Mouse (Mus musculus) heart, adult 2 months (tissue): ENCODE measurements around the gene Sipa1l1. TPM values are rescaled to one million over a fixed set of nuclear protein-coding genes. Genes with fewer than 3 reads are reported as not detected.
A peak's percentile ranks its signal among the peaks of the same experiment; 100 is the strongest.

Source experiments
- DNase-seq, 2 experiments: peaks; one replicate each; pipeline ENCODE4 v3.0.0; 2021
- H3K27ac ChIP-seq: fragments of 200-600 bp; 2 replicates; pipeline ENCODE4 v1.8.1; 2022
- H3K27me3 ChIP-seq: fragments of 200-500 bp; 2 replicates; pipeline ENCODE4 v1.6.1; 2012; ENCODE audit warnings: mild to moderate bottlenecking, low read length, inconsistent platforms, mixed read lengths; ENCODE audit not compliant: control insufficient read depth, insufficient read depth
- H3K36me3 ChIP-seq: fragments of 200-500 bp; 2 replicates; pipeline ENCODE4 v1.6.1; 2012; ENCODE audit warnings: low read length, inconsistent platforms; ENCODE audit not compliant: control insufficient read depth, insufficient read depth
- H3K4me1 ChIP-seq: fragments of 200-500 bp; 2 replicates; pipeline ENCODE4 v1.6.1; 2011; ENCODE audit warnings: low read length; ENCODE audit not compliant: control insufficient read depth, insufficient read depth
- H3K4me3 ChIP-seq: fragments of 200-600 bp; 2 replicates; pipeline ENCODE4 v1.8.1; 2022
- H3K79me2 ChIP-seq: fragments of 200-500 bp; replicated peaks from 2 replicates; pipeline ENCODE4 v1.6.1; 2012; ENCODE audit warnings: mild to moderate bottlenecking, inconsistent platforms, low read length, moderate library complexity, mixed read lengths; ENCODE audit not compliant: control insufficient read depth, insufficient read depth
- H3K9ac ChIP-seq: fragments of 200-500 bp; 2 replicates; pipeline ENCODE4 v1.6.1; 2012; ENCODE audit warnings: low read depth, mild to moderate bottlenecking, control low read depth, inconsistent platforms, low read length, mixed read lengths
- CTCF ChIP-seq: fragments of 200-600 bp; IDR thresholded peaks from 2 replicates; pipeline ENCODE4 v1.8.1; 2022; ENCODE audit warnings: antibody characterized with exemption, mild to moderate bottlenecking, moderate library complexity
- EP300 ChIP-seq: fragments of 200-500 bp; IDR thresholded peaks from 2 replicates; pipeline ENCODE4 v1.6.1; 2011; ENCODE audit warnings: low read depth, low read length, control low read depth; ENCODE audit not compliant: insufficient read depth
- POLR2A ChIP-seq: fragments of 200-500 bp; IDR thresholded peaks from 2 replicates; pipeline ENCODE4 v1.6.1; 2011; ENCODE audit warnings: mild to moderate bottlenecking, low read depth, low read length, control low read depth; ENCODE audit not compliant: insufficient read depth
- WGBS: fragments of 180-500 bp; shearing (Covaris S2); methylation state at CpG from one replicate; pipeline ENCODE4 v1.1.7; 2018; 5-methylcytosine and 5-hydroxymethylcytosine counted together
- intact Hi-C: fragments of 180-260 bp; cut with DNase I; formaldehyde crosslinking; loops from one replicate; pipeline ENCODE4 v1.15.1; 2025
- polyA plus RNA-seq: library from polyadenylated mRNA; depleted of rRNA; stranded (reverse); fragments of >200 nt; gene quantifications from 2 replicates; pipeline ENCODE4 v1.2.3, GENCODE M21; 2012
- total RNA-seq, 2 experiments: library from RNA; stranded (reverse); gene quantifications; 2 replicates each; pipeline ENCODE4 v1.2.3; 2021

Gene Sipa1l1
- total and polyA plus RNA-seq, 3 experiments: 6.9 to 9.1 (median 8.4) TPM

DNA sequence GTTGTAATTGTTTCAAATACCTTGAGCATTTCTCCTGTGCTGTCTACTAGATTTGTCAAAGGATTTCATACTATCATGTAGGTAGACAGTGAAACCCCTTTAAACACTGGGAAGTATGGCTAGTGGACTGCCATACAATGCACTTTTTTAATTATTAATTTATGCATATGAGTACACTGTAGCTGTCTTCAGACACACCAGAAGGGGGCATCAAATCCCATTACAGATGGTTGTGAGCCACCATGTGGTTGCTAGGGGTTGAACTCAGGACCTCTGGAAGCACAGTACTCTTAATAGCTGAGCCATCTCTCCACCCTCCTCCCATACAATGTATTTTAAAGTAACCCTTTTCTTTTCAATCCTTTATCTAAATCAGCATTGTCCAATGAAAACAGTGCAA is 219.0 kb downstream of the Sipa1l1 start:
- Histone ChIP-seq H3K4me3 (no peak overlapping the region), H3K27me3 (no peaks in the 10 kb centered on the region), H3K79me2 (no peaks in the 10 kb centered on the region), H3K9ac (no peak overlapping the region), H3K27ac (no peak overlapping the region), H3K4me1 (peaks cover 1% of the 10 kb centered on the region; the same call in 1 of the 2 replicates), H3K36me3 (no peaks in the 10 kb centered on the region)
- intact Hi-C loops: no loop called here
- DNase-seq: no peak
- TF ChIP-seq POLR2A: no peak
- TF ChIP-seq CTCF: peak; percentile 8; the same call in 1 of the 2 replicates

DNA sequence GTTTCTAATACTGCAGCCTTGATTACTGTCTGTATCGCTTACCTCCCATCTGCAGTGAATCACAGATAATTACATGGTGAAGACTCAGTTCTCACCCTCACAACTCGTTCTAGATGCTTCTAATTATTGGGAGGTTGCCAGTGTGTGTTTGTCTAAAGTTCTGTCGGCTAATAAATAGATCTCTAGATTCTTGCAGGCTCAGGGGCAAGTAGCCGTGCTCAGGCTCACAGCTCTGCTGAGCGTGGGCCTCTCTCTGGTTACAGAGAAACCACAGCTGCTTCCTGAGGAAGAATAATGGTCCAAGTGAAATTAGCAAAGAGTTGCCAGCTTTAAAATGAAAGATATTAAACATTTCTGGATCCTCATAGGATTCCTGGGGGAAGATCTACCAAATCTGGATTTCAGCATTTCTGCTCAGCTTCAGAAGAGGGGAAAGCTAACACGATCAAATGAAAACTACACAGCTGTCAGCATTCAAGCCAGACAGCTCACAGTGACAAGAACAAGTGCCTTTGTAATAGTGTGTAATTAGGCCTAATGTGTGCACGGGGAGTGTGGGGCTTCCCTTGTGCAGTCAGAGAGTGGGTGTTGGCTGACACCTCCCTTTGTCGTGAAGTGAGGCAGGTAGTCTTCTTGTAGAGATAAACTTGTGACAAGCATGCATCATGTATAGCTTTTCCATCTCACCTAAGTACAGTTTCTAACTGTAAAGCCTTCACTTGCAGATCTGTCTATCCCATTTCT is 225.2 kb downstream of the Sipa1l1 start:
- Histone ChIP-seq H3K79me2 (no peaks in the 10 kb centered on the region), H3K4me3 (no peak overlapping the region), H3K4me1 (no peaks in the 10 kb centered on the region), H3K36me3 (no peaks in the 10 kb centered on the region), H3K27ac (no peak overlapping the region), H3K27me3 (no peaks in the 10 kb centered on the region), H3K9ac (no peak overlapping the region)
- intact Hi-C loops: no loop called here
- 46% methylated on average over 8 of the region's 8 CpGs for WGBS
- no peak for DNase-seq
- no peak for TF ChIP-seq CTCF
- no peak for TF ChIP-seq EP300
- TF ChIP-seq POLR2A: no peak

DNA sequence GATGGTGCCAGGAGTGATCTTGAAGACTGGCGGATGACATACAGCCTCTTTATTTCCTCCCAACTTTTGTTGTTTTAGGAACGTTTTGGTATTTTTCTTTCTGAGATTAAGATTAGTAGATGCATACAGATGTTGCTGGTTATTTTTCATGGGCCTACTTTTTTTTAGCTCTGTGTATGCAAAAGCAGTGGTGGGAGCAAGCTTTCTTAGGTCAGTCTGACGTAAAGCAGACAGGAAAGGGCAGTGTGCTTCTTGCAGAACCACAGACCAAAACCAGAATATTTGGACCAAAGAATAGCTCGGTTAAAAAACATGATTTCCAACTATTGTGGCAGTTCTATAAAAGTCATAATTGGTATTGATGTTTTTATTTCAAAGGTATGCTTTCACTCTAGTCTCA is 226.1 kb downstream of the Sipa1l1 start:
- no peaks in the 10 kb centered on the region for H3K27me3 ChIP-seq
- H3K4me1 ChIP-seq: no peaks in the 10 kb centered on the region
- DNase-seq: no peak
- no peaks in the 10 kb centered on the region for H3K36me3 ChIP-seq
- 62% methylated on average over 4 of the region's 4 CpGs for WGBS
- intact Hi-C loops: no loop called here
- no peak for TF ChIP-seq CTCF
- no peak for TF ChIP-seq EP300
- TF ChIP-seq POLR2A: no peak
- no peak overlapping the region for H3K9ac ChIP-seq
- H3K27ac ChIP-seq: no peak overlapping the region
- H3K79me2 ChIP-seq: no peaks in the 10 kb centered on the region
- no peak overlapping the region for H3K4me3 ChIP-seq

DNA sequence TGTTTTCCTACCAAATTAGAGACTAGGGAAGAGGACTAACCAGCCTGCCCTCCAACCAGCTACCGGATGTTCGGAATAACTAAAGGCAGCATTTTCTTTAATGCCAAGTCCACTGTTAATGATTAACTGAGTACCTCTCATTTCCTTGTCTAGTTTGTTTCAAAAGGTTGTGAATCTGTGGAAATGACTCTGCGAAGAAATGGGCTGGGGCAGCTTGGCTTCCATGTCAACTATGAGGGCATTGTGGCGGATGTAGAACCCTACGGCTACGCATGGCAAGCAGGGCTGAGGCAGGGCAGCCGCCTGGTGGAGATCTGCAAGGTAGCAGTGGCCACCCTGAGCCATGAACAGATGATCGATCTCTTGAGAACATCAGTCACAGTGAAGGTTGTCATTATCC is 228.1 kb downstream of the Sipa1l1 start:
- Histone ChIP-seq H3K27me3 (no peaks in the 10 kb centered on the region), H3K27ac (no peak overlapping the region), H3K4me3 (no peak overlapping the region), H3K36me3 (no peaks in the 10 kb centered on the region), H3K9ac (no peak overlapping the region), H3K4me1 (no peaks in the 10 kb centered on the region), H3K79me2 (no peaks in the 10 kb centered on the region)
- WGBS: 94% methylated on average over 8 of the region's 8 CpGs
- TF ChIP-seq EP300 (no peak), POLR2A (no peak)
- intact Hi-C loops: no loop called here
- DNase-seq: no peak

DNA sequence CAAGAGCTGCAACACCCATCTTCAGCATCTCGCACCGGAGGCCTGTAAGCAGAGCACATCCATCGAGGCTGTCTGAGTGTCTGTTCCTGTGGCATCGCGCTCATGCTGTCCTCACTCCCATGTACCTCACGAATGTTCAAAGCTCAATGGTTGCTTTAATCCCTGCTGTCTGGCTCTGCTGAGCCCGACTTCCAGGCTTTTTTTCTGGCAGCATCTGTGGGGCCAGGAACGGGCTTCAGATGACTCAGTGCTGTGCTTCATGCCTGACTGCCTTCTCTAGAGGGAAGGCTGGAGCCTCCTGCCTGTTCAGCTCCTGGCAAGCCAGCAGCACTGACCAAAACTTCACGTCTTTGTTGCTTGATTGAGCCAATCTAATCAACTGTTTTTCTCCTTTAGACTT is 228.6 kb downstream of the Sipa1l1 start:
- 82% methylated on average over 9 of the region's 9 CpGs for WGBS
- intact Hi-C loops: no loop called here
- no peak overlapping the region for H3K4me3 ChIP-seq
- peak in 1 of 2 experiments; percentile 41 for DNase-seq
- no peaks in the 10 kb centered on the region for H3K4me1 ChIP-seq
- no peak overlapping the region for H3K9ac ChIP-seq
- no peak overlapping the region for H3K27ac ChIP-seq
- no peaks in the 10 kb centered on the region for H3K27me3 ChIP-seq
- no peak for TF ChIP-seq EP300
- TF ChIP-seq CTCF: no peak
- no peaks in the 10 kb centered on the region for H3K79me2 ChIP-seq
- H3K36me3 ChIP-seq: no peaks in the 10 kb centered on the region

DNA sequence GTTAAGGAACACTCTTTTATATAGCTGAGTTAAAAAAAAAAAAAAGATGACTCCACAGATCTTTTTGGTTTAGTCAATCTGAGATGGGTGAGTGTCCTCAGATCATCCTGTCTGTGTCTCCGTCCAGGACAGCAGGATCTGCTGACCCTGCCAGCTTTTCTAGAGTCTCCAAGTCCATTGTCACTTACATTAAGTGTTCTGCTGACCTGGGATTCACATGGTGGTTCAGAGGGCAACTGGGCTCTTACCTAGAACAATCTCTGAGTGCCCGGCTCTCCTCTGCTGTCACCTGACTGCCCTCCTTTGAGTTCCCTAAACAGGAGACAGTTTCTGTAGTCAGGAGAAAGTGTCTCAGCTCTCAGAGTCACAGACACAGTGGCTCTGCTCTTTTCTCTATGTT is 229.8 kb downstream of the Sipa1l1 start:
- H3K36me3 ChIP-seq: no peaks in the 10 kb centered on the region
- no peak overlapping the region for H3K4me3 ChIP-seq
- no peaks in the 10 kb centered on the region for H3K27me3 ChIP-seq
- TF ChIP-seq EP300 (no peak), POLR2A (no peak), CTCF (no peak)
- no peak overlapping the region for H3K9ac ChIP-seq
- H3K27ac ChIP-seq: no peak overlapping the region
- intact Hi-C loops: no loop called here
- 89% methylated on average over 2 of the region's 2 CpGs for WGBS
- H3K79me2 ChIP-seq: no peaks in the 10 kb centered on the region
- no peaks in the 10 kb centered on the region for H3K4me1 ChIP-seq
- DNase-seq: no peak
